Mouse (Mus musculus): ENCODE results near the gene Skp1a.
"Not testable (repeated sequence)": the region's sequence is repeated elsewhere in the genome, so short reads cannot be mapped to it uniquely, and the experiment has no call there.

Gene Skp1a

DNA sequence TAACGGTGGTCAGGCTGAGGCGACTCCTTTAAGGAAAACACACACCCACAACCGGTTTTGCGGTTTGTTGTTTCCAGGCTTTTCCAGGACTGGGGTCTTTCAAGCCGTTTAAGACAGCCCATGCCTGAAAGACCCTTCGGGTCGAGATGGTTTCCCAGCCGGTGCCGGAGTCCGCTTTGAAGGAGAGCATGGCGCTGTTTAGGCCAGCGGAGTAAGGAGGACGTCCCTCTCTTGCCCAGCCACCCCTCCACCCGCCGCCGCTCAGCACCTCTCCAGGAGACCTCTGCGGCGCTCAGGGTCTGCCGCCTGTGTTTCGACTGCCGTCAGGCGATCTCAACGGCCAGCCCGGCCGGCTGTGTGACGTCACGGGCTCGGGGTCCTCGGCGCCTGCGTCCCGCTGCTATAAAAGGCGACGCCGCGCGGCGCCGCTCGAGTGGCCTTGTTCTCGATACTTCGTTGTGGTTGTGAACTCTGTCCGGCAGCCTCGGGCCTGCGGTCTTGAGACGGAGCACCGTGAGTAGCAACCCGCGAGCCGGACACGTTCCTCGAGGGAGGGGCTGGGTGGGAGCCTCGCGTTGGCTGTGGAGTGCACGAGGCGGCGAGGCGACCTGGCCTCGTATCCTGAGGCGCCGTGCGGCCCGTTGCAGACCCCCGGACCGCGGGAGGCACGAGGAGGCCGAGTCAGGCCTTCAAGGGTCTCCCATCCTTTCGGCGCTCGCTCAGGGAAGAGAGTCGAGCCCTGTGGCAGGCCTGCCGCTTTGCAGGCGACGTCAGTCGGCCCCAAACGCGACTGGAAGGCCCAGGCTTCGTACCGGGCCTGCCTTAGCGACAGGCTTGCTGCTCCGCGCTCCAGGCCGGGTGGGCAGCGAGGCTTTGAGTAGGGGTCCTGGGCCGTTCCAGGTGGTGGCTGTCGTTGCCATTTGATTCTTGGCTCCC is at the start of gene Skp1a:
Gene Skp1a, plus strand, starts transcription at position 390 of the 936 bp plus-strand sequence.
- DNase-seq (ENCODE audit: low spot score), result peak; percentile 89

GRCm38 (mm10) chr11:52196496-52197023 is 35.2 kb upstream of the Skp1a start:
- not testable (repeated sequence) for DNase-seq (ENCODE audit: low spot score)

DNA sequence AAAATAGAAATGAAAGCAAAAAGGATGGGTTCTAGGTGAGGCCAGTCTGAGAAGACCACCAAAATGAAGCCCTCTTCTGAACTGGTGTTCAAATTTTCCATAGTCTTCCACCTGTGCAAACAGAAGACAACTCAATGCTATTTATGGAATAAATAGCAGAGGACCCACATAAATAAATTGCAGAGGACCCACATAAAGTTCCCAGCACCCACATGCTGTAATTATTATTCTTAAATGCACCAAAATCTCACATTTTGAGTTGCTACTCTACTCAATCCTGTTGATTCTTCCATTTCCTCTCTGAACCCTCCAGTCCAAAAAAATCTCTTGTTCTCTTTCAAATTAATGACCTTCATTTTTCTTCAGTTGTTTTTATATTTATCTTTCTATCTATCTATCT is 17.9 kb upstream of the Skp1a start, which contains the start of gene Olfr1371:
Gene Olfr1371, minus strand, starts transcription at position 101 of the 400 bp plus-strand sequence.
- DNase-seq (ENCODE audit: low spot score), result no peak

DNA sequence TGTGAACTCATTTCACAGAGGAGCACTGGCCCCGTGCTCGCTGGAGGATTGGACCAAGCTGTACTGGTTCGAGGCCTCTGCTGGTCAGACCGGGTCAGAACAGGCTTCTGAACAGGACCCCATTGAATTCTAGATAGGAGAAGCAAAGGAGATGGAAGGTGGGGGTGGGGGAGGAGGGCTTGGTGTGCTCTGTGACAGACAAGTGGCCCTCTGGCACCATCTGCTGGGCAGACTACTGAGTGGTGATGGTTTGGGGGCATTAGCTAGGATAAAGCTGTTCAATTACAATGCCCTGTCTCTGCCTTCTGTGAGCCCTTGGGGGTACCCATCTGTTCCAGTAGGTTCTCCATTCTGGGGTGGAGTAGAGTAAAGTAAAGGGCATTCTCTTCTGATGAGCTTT is 11.5 kb upstream of the Skp1a start:
- peak; percentile 71 for DNase-seq (ENCODE audit: low spot score)

DNA sequence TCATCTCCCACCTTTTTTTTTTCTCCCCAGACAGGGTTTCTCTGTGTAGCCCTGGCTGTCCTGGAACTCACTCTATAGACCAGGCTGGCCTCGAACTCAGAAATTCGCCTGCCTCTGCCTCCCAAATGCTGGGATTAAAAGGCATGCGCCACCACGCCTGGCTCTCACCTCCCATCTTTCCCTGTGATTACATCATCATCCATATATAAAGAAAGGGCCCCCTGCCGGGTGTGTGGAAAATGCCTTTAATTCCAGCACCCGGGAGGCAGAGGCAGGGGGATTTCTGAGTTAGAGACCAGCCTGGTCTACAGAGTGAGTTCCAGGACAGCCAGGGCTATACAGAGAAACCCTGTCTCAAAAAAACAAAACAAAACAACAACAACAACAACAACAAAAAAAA is 9.9 kb upstream of the Skp1a start:
- DNase-seq (ENCODE audit: low spot score), result not testable (repeated sequence)

GRCm38 (mm10) chr11:52222891-52223290 is 8.9 kb upstream of the Skp1a start:
- peak; percentile 42 for DNase-seq (ENCODE audit: low spot score)

DNA sequence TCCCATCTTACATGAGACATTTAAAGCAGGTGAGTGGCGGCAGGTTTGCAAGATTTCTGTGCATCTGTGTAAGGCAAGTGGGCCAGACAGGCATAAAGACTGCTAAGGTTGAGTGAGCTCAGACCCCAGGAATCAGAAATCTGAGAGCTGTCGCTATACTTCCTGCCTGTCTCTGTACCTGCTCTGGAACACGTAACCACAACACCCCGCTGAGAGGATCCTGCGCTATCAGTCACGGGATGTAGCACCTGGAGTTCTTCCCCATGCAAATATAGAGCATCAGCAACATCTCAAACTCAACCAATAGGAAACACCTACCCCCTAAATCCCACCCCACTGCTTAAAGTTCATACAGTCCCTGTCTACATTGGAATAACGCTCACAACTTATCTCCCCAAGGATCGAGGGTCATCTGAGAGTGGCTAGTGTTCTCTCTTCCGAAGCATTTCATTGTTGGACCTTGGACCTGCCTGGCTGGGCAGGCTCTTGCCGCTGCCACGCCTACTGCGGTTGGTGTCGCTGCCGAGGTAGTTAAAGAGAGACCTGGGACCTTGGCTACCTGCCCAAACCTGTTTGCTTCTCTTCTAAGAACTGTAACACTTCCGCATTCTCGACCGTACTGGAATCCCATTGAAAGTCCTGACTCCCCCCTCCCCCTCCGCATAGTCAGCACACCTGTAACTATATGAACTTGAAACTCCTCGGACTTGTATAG is 7.7 kb upstream of the Skp1a start:
- DNase-seq (ENCODE audit: low spot score), result no peak

DNA sequence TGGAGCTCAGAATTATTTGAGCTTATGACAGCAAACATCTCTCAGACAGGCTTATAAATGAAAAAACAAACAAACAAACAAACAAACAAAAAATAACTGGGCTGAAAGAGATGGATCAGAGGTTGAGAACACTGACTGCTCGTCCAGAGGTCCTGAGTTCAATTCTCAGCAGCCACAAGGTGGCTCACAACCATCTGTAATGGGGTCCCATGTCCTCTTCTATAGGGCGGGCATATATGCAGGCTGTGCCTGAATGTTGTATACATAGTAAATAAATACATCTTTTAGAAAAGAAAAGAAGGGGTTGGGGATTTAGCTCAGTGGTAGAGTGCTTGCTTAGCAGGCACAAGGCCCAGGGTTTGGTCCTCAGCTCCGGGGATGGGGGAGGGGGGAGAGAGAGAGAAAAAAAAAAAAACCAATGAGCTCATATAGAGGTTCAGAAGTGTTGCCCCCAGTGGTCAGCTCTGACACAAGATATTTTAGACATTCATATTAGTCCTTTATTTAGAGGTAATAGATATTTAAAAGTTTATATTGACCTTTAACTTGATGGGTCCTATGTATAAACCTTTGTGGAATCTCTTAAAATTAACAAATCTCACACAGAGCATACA is 5.7 kb upstream of the Skp1a start:
- no peak for DNase-seq (ENCODE audit: low spot score)

DNA sequence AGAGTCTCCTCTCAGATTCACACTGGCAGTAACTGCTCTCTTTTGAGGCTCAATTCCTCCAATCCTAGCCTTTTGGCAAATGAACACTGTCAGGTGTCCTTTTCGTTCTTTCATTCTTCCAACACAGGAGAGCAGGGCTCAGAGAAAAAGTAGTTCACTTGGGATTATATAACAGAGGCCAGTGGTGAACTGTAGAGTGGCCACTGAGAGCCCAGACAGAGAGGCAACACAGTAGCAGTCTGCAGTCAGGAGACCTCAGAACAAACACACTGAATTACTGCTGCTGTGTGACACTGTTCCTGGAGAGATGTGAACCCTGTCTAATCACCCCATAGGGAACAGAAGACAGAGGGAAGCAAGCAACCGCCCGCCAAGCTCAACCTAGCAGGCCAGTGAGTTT is 4.7 kb upstream of the Skp1a start:
- DNase-seq (ENCODE audit: low spot score), result no peak

GRCm38 (mm10) chr11:52227466-52228226 is 4.1 kb upstream of the Skp1a start:
- no peak for DNase-seq (ENCODE audit: low spot score)

- DNase-seq (ENCODE audit: low spot score), result peak; percentile 58
Observed at GRCm38 (mm10) chr11:52228722-52229448, 2.9 kb upstream of the Skp1a start.

DNA sequence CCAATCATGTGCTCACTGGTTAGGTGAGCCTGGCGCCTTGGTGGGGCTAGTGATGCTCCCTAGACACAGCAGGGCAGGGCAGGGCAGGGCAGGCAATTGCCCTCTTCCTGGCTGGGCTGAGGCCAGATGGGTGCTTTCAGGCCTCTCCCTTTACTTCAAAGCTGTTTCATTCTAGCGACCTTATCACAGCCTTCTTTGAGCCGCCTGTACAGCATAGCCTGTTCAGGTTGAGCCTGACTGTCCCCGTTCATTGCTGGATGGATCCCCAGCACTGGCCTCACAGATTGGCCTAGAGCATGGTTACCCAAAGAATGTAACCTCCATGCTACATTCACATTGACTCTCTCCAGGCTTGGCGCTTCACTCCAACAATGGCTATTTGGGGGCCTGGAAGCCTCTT is 1.1 kb upstream of the Skp1a start:
- DNase-seq (ENCODE audit: low spot score), result no peak

- no peak for DNase-seq (ENCODE audit: low spot score)
Observed at GRCm38 (mm10) chr11:52233043-52233653, 1.4 kb downstream of the Skp1a start.

DNA sequence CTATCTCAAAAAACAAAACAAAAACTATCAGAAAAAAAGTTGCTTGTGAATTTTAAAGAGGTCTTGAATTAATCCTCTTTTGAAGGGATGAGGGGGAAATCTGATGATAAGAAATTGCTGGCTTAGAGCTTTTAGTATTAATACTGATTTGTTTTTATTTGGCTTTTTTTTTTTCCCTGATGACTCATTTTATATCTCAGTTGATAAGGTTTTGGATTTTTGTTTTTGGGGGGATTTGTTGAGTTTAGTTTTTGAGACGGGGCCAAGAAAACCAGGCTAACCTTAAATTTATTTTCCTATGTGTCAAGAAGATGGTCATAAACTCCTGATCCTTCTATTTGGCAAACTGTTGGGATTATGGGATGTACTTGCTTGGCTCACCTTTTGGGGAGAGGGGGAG is 2.1 kb downstream of the Skp1a start:
- no peak for DNase-seq (ENCODE audit: low spot score)

- DNase-seq (ENCODE audit: low spot score), result peak; percentile 47
Observed at GRCm38 (mm10) chr11:52234509-52234908, 2.7 kb downstream of the Skp1a start.

DNA sequence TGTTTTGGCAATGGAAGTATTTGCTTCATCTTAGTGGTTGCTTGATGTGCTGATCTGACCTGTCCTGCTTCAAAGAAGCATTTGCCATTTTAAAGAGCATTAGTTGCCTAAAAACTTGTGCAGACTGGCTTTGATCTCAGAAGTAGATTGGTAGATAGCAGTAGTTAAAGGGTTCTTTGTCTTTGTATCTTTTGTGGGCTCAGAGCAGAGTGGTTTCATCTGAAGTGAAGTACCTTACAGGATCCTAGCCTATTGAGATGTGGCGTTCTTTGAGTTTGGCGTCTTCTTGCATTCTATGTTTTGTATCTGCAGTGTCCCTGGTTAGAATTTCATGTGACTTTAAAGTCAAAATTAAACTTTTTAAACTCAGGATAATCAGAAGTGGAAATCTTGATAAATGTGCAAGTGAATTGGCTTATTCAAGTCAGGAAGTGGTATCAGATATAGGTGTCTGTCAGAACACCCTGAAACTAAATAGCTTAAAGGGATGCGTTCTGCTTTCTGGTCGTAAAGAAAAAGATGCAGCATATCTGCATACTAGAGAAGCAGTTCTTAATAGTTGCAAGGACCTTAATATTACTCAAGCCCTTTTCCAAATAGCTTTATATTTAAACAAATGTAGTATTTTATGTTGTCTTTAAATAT is 9.2 kb downstream of the Skp1a start:
- no peak for DNase-seq (ENCODE audit: low spot score)

DNA sequence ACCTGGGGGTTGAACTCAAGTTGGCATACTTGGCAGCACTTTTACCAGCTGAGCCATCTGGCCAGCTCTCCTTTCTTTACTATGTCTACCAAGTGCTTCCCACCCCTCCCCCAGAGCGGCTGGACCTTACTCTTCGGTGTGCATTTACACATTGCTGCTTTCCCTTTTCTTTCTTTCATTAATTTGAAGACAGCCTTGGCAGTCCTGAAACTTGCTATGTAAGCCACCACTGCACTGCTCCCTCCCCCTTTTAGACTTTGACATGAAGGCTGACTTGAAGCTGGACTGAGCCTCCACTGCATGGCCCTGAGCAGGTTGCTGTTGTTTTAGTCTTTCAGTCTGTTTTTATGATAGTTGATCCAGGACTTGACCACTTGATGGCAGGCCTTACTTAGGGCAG is 17.7 kb downstream of the Skp1a start:
- peak; percentile 40 for DNase-seq (ENCODE audit: low spot score)

DNA sequence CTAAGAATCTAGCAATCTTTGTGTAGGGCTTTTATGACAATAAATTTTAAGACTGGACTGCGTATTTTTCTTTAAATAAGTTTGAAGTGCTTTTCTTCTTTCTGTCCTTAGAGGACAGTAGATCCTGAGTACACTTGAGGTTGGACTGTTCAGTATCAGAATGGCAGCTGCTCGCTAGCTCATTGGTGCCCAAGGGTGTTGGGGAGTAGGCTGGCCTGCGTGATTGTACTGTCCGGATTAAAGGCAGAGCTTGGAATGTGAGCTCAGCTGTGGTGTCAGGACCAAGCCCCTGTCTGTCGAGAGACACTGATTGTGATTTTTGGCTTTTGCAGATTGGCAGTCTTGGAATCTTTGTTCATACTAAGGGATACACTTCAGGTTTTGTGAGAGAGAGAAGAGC is 20.0 kb downstream of the Skp1a start:
- no peak for DNase-seq (ENCODE audit: low spot score)

DNA sequence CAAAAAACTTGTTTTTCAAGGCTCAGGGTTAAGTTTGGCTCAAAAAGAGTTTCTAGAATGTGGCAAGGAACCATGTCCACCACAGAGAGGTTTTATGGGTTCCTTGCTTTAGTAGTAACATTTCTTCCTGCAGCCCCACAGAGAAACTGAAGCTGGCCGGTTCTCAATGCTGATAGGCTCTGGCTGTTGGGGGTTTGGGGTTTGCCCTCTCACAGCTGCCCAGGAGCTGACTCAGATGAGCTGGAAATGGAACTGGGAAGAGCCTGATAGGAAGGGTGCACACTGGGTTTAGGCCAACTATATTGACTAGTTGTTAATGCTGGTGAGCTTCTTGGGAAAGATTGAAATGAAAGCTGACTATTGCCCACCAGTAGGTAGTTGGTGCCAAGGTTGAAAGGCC is 20.9 kb downstream of the Skp1a start:
- DNase-seq (ENCODE audit: low spot score), result no peak
